Mouse (Mus musculus) right cerebral cortex, postnatal 14 days (tissue): Measurements from ENCODE around the gene Rps6ka5.

Experiments used
- DNase-seq: peaks from one replicate; pipeline ENCODE4 v3.0.0; 2022

Gene Rps6ka5

DNA sequence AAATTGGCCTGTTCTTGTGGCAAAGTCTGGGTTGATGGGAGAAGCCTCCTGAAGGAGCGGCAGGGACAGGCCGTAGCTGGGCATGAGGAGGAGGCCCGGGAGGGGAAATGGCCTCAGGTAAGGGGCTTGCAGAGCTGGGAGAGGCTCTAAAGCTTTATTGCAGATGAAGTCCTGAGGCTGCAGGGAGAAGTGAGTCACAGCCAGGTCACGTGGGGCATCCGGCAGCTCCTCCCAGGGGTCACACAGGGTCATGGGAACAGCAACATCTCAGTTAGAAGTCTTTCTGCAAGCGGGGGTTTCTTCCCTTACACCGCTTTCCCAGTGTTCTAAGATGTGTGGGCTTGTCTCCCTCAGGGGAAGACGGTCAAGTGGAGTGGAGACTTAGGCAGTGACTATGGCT is 197.6 kb downstream of the Rps6ka5 start:
- peak; percentile 30 for DNase-seq

GRCm38 (mm10) chr12:100528246-100528645 is 198.5 kb downstream of the Rps6ka5 start:
- DNase-seq: no peak

DNA sequence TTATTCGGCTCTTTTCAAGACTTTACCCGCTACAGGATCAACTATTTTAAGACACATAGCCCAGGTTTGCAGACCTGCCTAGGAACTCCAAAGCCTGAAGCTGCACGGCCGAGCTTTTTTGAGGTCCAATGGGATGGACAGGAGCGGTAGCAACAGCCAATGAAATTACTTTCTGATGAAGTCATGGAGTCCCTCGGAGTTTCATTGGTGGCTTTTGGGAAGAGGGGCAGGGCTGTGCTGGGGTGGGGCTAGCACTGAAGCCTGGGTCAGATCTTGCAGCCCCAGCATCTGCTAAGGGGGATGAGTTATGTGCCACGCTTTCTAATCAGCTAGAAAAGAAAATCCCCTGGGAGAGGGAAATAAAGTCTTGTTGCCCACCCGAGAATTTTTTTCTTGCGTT is 199.0 kb downstream of the Rps6ka5 start:
- peak; percentile 60 for DNase-seq

DNA sequence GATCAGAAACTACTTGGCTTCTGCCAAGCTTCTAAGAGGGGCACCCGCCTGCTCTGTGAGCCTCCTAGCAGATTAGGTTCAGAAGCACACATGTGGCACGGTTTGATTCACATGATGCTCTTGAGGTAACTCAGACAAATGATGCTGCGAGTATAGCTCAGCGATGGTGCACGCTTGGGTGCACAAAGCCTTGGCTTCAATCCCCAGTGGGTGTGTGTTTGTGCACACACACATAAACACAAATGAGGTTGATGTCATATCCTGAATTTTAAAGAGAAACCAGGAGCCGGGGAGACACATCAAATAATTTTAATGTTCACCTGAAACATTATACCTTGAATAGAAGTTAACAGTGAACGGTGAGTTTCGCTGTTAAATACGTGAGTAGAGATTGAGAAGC is 199.5 kb downstream of the Rps6ka5 start:
- no peak for DNase-seq

GRCm38 (mm10) chr12:100525939-100526338 is 200.8 kb downstream of the Rps6ka5 start:
- DNase-seq: no peak

- peak; percentile 37 for DNase-seq
Observed at GRCm38 (mm10) chr12:100520794-100521186, 206.0 kb downstream of the Rps6ka5 start, which contains the start of gene Ttc7b. Gene Ttc7b (minus strand): TSS chr12:100520826.

- DNase-seq: peak; percentile 57
Observed at GRCm38 (mm10) chr12:100520077-100520793, 206.5 kb downstream of the Rps6ka5 start.

- DNase-seq: no peak
Observed at GRCm38 (mm10) chr12:100519684-100520076, 207.1 kb downstream of the Rps6ka5 start.

DNA sequence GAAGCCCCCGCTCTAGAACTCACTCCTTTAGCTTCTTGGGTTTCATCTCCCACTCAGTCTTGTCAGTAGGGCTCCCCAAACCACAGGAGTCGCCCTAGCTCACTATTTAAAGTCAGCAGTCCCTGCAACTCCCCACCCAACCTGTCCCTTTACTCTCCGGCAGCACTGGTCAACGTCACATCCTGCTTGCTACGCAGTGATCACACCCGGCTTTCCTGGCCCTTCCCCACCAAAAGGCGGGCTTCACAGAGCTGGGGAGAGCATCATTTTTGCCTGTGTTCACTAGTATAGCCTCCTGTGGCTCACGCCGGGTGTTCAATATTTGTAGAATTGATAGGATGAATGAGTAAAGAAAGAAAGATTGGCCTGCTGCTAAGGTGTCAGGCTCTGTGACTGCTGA is 209.4 kb downstream of the Rps6ka5 start:
- no peak for DNase-seq

DNA sequence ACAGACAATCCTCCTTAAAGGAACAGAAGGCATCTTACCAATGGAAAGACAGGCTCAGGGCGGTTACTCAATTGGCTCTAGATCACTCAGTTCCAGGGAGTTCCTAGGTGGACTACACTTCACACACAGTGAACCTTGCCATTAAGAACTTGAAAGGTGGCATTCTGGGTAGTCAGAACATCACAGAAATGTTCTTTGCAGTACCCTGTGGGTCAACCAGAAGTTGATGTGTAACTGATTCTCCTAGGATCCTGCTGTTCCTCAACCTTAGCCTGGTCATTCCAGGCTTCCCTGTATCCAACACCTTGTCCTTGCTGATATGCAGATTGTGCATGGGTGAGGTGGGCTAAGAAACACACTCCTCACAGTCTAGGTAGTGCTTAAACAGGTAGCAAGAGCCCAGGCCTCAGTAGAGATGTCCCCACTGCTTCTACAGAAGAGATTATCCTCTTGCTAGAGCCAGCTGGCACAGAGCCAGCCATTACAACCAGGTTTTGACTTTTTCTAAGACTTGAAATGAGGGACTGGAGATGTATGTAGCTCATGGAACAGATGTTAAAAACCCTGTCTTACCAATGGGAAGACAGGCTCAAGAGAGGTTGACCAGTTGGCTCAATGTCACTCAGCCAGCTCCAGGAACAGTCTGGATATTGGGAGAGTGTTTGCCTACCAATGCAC is 210.5 kb downstream of the Rps6ka5 start:
- no peak for DNase-seq

DNA sequence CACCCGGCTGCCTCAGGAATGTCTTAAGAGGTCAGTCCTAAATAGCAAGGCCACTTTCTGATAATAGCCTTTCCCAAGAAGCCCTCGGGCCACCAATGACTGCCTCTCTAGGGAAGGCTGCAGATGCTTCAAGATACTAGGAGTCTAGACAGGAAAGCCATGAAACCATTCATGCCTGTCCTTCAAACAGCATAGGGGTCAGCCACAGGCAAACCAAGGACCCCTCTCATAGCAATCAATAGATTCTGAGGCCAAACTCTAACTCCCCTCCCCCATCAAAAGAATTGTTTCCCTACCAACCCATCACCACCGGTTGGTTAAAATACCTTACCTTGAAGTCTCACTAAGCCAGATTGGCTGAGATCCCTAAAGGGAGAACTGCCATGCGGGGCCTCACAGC is 211.3 kb downstream of the Rps6ka5 start:
- no peak for DNase-seq

DNA sequence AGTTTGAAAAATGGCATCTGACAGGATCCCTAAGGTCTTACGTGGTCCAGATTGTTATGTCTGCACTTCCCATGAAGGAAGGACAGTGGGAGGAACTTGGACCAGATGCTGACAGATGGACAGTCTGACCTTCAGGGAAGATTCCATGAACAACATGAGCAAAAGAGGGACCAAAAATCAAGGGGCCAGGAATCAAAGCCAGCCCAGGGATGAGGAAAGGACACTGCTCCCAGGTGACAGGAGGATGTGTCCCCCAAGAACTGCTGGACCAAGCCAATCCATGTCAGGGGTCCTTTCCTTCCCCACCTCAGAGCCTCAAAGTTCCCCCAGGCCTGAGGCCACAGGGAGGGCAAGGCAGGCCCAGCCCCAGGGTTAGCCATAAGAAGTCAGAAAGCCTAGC is 212.2 kb downstream of the Rps6ka5 start:
- no peak for DNase-seq

DNA sequence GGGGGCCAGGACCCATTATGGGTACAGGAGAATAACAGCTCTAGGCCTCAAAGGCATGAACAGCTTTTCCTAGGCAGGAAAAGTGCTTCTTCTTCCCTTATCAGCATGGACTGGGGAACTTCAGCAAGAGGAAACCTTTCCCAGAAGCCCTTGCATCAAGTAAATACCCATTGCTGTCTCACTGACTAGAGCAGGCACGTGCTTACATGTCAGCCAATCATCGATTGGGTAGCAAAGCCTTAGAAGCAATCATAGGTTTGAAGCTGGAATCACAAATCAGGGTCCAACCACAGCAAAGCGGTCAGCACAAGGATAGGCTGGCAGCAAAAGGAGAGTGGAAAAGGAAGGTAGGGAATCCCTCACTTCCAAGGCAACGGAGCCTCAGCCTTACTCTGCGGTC is 213.7 kb downstream of the Rps6ka5 start:
- DNase-seq: no peak

DNA sequence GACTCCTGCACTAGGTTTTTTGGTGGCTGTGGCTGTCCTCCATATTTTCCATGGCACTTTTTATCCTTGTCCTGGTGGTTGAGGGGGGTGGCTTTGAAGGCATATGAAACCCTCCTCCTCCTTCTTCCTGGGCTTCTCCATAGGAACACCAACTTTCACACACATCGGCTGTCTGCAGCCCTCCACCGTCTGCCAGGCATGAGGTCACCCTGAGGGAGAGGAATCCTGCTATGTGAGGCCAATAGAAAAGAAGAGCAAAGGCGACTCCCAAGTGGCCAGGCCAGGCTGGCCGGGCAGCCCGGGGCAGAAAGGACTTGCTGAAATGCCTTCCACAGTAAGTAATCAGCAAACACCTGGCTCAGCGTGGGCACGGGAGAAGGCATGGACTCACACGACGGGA is 214.1 kb downstream of the Rps6ka5 start:
- no peak for DNase-seq

GRCm38 (mm10) chr12:100509615-100510282 is 217.0 kb downstream of the Rps6ka5 start:
- no peak for DNase-seq

DNA sequence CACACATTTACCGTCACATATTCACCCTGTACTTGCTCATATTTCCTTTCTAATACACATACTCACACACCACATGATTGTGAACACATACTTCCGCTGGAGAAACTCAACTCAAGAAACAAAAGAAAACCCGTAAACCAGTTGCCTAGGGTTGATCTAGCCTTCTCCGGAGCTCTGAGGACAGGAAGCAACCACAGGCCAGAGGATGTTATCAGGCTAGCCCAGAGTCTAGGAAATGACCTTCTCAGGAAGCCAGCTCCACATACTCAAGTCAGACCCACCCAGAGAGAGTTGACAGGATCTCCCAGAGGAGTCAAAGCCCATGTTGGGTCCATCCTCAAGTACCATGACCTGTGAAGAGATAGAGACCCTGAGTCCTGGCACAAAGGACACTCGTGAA is 218.1 kb downstream of the Rps6ka5 start:
- no peak for DNase-seq

GRCm38 (mm10) chr12:100505484-100505883 is 221.3 kb downstream of the Rps6ka5 start:
- no peak for DNase-seq

GRCm38 (mm10) chr12:100504585-100504984 is 222.2 kb downstream of the Rps6ka5 start:
- DNase-seq: no peak

- no peak for DNase-seq
Observed at GRCm38 (mm10) chr12:100503659-100504058, 223.1 kb downstream of the Rps6ka5 start.

DNA sequence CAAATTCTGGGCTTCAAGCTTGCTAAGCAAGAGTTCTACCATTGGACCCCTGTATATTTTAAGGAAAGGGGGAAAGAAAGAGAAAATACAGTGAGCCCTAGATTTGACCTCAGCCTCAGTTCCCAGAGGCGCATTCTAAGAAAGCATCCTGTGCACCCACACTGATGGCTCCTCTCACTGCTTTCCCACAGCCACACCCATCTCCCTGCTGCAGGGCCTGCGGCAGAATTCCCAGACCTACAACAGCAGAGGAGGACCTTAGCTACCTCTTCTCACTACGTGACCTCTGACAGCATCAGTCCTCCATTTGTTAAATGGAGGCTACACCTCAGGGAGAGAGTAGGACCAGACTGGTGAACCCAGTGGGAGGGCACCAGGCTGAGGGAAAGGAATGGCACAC is 224.2 kb downstream of the Rps6ka5 start:
- no peak for DNase-seq

- no peak for DNase-seq
Observed at GRCm38 (mm10) chr12:100501261-100501660, 225.5 kb downstream of the Rps6ka5 start.

GRCm38 (mm10) chr12:100499469-100499868 is 227.3 kb downstream of the Rps6ka5 start:
- no peak for DNase-seq
